Mouse (Mus musculus): Measurements from ENCODE around the gene Pxdc1.

DNA sequence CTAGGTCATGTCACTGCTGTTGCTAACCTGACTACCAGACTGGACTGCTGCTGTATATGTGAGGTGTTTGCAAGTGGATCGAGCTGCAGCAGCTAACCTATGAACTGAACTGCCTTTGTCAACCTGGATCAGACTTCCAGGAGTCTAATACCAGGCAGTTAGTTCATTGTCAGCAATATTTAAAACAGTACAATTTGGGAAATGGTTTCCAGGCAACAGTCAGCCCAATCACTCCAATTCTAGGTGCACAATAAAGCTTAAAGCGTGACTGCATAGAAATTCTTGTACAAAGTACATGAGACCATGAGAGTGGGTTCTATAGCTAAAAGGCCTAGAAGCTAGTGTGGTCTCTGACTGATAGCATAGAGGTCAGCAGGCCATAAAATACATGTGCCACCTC, 28.9 kb downstream of the Pxdc1 start:
- TF ChIP-seq EP300 (IDR thresholded peaks at IDR 0.05; ENCODE audit: insufficient read depth, low read depth, low read length) (no peak), POLR2A (IDR thresholded peaks at IDR 0.05; ENCODE audit: insufficient read depth, low read length) (no peak), CTCF (IDR thresholded peaks at IDR 0.05; ENCODE audit: low read depth, low read length) (no peak)
